Mouse (Mus musculus) embryo, embryonic 9.5 days (tissue): ENCODE results near the gene Gm10322.

Experiments used
- DNase-seq: peaks from one replicate; pipeline ENCODE4 v3.0.0-alpha.2; 2017; ENCODE audit errors: extremely low spot score

Gene Gm10322

DNA sequence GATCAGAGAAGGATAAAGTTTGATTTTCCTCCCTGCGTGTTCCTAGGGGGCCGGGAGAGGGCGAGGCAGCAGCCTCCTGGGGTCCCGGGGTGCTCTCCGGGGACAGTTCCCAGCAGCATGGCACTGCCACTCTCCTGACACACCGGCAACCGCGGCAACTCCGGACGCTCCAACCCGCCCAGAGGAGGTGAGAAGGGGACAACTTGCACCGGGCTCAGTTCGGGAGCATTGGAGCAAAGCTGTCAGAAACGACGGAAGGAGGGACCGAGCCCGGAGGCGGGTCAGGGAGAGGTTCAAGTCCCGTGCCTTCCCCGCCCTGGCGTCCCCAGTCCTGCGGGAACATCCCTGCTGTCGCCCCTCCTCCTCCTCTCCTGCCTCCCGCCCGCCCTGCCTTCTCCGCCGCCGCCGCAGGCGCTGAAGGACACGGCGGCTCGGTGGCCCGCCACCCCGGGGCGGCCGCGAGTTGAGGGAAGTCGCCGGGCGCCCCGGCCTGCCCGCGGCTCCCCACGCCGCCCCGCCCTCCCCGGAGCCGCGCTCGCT lies at the start of gene Gm10322:
Gm10322 (plus strand) TSS at position 83 of the 540 bp plus-strand sequence.
- DNase-seq = peak; percentile 72

DNA sequence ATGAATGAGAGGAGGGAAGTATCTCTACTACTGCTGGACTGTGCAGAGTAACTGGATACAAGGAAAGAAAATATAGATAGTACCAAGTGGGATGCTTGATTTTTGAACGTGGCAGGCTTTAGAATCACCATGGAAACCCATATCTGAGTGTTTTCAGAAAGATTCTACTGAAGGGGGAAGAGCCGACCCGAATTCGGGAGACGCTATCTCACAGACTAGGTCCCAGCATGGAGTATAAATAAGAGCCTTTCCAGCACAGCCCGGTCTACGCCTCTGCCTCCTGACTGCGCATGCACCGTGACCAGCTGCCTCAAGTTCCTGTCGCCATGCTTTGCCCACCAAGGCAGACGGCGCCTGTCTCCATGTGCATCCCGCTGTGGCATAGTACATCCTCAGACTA lies 48.9 kb upstream of the Gm10322 start:
- DNase-seq = no peak

DNA sequence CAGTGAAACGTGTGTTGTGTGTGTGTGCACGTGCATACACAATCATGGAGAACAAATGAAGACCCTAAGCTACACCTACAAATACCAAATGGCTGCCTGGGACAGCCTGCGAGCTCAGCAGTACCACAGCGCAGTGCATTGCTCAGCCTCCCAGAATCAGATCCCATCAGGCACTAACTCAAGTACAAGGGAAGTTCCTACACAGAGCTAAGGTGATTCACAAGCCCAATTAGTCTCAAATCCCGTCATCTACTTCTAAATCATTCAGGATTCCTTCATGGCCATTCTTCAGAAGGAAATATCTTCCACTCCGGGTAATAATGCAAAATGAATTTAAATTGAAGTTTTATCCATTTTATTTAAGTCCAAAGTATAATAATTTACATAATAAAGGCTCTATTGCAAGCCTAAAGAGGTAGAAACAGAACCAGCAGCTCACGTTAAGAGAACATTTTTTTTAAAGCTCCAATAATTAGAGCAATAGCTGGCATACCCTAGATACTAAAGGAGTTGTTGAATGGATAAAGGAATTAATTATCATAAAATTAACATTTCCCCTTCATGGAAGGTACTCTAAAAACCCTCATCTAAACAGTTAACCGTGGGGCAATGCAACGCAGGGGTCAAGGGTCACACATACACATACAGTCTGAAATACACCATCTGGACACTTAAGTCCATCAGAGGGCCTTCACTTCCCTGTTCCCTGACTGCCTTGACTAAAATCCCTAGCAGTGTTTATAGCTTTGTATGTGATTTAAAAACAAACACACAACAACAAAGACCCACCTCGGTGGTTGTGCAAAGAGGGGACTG lies 47.0 kb upstream of the Gm10322 start:
- no peak for DNase-seq

DNA sequence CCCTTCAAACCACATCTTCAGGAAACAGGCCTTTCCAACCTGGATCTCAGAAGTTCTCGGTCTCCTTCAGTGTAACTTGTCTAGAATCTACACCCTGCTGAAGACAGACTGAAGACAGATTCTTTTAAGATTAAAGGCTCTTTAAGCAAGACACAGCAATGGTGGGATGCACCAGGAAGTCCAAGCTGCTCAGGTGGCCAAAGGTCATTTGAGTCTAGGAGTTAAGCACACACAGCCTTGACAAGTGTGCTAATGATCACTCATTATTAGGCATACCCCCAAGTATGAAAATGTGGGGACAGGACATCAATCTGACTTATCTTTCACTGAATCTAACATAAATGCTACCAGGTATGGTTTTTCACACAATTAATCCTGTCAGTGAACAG lies 46.4 kb upstream of the Gm10322 start:
- no peak for DNase-seq

DNA sequence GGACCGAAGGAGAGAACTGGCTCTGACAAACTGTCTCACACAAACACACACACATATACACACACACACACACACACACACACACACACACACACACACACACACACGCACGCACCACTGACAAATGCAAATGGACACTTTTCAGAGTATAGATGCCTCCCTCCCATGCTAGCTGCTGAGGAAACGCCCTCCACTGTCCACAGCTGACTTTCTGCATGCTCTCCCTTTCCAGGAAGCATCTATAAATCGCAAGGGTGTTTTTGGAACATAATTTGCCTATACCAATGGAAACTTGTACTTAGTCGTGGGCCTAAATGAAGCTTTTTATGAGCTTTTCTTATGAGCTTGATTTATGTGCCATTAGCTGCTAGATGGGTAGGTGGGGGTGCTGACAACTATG lies 45.5 kb upstream of the Gm10322 start:
- no peak for DNase-seq

DNA sequence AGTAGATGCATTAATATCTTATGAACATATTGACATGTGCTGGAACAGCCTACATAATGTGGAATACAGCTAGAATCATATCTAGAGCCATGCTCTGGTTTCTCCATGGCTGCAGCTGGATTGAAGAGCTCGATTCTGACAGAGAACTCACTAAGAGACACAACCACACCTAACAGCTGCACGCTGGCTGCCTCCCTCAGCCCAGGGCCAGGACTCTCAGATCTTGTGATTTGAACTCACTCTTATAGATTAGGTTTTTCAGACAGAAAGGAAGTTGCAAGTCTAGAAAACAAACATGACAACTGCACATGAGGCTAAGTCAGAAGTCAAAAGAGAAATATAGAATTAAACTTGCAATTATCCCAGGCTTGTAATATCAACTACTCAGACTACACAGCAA lies 45.1 kb upstream of the Gm10322 start:
- no peak for DNase-seq

DNA sequence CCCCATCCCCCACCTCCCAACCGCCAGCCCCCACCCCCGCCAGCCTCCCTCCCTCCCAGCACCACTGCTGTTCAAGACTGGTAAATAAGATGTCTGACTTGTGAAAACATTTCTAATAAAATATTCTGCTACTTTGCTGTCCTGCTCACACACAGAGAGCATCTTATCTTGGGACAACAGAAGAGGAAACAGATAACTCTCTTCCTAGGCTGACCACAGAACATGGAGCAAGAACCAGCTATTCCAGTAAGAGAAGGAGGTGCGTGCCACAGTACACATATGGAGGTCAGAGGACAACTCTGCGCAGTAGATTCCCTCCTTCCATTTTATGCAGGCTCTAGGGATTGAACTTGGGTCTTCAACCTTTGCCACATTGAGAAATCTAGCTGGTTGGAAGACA lies 44.6 kb upstream of the Gm10322 start:
- DNase-seq = no peak

DNA sequence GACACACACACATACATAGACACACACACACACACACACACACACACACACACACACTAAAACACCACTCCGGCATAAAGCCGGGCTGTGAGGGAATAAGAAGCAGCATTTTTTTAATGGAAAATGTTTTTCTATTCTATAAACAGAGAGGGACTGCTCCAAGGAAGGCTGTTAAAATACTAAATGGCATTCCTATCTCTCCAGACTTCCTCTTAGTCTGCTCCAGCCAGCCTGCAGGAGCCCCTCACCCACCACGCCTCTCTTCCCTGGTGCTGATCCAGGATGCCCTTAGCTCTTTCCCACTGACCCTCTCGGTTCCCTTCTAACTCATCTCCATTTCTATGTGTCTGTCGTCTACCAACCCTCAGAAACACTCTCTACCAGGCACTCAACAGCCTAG lies 43.9 kb upstream of the Gm10322 start:
- DNase-seq = no peak

DNA sequence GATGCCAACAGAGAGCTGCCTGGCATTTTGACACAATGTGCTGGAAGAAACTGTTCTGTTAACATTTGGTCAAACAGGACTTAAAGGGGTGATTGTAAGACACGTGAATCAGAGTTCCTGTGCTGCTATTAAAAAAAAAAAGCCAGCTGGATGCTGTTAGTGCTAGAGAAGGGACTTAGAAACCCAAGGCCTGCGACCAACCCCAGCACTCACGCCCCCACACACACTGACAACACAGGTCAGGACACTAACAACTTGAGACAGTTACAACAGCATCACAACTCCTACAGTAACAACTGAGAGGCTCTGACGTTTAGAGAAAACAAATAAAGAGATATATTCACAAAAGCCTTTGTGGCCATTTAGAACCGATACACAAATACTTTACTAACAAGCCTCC lies 39.6 kb upstream of the Gm10322 start:
- no peak for DNase-seq

DNA sequence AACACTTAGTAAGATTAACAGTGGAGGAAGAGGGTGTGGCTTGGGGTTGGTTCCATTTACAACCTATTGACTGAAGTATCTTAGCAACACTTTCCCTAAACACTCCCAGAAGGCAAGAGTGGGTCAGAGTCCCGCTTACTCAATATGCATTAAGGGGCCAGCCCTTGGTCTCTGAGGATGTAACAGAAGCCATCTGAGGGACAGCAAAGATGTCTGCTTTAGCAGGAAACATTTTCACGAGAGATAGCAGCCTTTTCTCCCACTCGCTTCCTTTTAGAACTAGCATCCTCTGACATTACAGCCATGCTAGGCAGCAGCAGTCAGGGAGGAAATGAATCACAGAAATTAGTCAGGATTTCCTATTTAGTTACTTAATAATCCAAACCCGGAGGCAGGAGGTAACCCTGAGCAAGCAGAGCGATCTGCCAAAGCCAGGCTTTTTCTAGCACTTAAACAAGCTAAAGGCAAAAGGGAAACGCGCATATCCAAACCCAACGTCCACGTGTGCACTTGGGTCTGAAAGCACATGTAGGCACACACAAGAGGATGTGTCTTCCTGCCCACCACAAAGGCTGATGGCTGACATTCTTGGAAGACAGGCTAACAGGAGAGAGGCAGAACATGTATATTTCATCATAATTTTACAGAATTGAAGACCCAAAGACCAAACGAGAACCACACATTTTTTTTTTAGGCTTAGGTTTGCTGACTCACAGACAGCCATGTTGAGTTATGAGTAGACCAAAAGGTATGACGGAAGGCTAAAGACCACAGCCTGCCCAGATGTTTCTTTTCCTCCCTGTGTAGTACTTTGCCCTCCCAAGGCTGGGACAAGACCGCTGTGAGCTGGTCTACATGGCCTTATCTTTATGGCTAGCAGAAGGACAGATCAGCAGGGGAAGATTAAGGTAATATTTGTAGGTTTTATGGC lies 37.7 kb upstream of the Gm10322 start:
- DNase-seq = peak; percentile 38

DNA sequence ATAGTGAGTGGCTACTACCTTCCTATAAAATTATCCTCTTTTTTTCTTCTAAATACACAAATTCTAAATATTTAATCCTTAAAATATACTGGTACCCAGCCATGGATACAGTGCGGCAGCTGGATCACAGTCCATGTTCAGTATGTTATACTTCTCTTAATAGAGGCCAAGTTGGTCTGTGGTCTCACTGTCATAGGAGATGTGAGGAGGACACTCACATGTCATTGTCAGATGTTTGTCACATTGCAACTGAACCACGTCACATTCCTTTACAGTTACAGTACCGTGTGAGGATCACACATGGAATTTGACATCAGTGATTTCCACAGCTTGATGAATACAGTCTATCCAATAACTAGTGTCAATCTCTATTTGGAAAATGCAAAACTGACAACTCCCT lies 36.2 kb upstream of the Gm10322 start:
- DNase-seq = no peak

DNA sequence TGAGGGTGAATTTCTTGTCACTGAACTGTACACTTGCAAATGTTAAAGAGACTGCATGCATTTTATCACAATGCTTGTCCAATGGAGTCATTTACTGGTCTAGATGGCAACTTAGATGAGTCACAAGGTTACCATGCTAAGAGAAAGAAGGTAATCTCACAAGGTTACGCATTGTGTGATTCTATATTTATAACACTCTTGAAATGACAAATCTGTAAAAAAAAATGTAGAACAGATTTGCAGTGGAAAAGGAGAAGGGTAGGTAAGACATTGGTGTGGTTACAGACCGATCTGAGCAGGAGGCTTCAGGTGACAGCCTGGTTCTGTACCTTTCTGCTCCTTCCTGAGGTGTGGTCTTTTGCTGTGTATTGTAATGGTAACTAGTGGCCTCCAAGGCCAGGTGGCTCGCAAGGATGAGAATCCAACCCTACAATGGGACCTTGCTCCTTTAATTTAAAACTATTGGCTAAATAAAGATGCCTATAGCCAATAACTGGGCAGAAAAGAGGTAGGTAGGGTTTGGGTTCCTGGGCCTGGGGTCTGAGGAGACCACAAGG lies 35.2 kb upstream of the Gm10322 start:
- no peak for DNase-seq

DNA sequence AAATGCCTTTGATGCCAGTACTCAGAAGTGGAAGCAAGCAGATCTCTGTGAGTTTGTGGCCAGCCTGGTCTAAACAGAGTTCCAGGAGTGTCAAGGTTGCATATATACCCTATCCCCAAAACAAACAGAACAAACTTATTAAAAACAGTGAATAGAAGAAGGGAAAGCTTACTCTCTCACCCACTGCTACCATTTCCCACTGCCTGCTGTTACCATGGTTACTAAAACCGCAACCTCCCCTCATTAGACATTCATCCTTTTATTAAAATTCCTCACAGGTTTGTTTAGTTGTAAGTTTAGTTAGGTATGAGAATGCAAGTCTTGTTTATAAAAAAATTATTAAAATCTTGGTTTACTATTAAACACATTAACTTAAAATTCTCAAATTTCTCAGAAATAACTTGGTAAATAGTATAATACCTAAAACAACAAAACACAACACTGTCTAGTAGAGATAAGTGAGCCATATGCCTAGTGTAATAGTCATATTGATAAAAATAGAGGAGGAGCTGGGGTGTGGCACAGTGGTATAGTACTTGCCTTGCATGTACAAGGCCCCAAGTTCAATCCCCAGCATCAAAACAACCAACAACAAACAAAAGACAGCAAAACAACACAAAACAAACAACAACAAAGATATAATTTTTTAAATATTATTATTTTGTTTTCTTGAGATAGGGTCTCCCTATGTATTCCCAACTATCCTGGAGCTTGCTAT lies 33.9 kb upstream of the Gm10322 start:
- DNase-seq = no peak

DNA sequence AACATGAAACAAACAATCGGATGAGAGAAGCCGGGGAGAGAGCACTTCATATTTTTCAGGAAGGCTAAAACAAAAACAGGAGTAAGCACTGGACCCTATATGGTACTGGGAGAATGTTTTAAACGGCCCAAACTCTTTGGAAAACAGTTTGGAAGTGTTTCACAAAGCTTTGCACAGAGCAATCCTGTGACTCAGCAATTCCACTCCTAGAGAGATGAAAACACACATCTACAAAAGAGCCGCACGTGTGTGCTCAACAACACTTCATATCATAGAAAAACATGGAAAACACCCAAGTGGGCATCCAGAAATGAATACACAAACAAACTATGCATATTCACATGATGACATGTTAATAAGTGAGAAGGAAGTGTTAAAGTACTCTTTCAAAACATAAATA lies 30.2 kb upstream of the Gm10322 start:
- no peak for DNase-seq

DNA sequence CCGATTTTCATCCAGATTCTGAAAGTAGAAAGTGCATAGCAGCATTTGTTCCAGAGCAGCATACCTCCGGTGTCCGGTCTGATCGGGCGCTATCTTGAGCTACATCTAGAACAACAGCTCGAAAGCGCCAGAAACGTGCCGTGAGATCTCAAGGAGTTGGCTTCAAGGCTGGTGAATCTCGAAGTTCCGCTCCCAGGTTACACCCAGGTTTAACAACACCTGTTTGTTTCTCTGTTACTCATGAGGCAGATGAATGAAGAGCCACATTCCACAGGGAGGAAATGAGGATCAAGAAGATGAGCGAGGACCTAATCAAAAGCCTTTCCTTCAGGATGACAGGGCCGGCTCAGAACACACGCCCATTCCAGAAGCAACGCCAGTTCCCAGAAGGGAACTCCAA lies 29.0 kb upstream of the Gm10322 start:
- DNase-seq = no peak

DNA sequence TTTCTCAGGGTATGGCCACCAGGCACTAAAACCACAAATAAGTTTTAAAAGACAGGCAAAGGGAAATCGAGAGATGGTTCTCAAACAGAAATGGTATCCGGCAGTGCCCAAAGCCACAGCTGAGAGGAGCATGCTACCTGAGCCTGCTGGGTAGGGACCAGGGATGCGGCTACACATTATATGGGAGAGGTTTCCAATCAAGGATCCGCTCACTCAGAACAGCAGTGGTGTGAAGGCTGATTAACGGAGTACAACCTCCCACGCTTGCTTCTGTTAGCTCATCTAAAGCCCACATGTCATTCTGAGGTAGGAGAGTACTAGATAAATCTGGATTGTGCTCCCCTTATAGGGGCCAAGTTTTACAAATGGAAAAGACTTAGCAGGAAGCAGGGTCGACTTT lies 27.7 kb upstream of the Gm10322 start:
- DNase-seq = no peak

DNA sequence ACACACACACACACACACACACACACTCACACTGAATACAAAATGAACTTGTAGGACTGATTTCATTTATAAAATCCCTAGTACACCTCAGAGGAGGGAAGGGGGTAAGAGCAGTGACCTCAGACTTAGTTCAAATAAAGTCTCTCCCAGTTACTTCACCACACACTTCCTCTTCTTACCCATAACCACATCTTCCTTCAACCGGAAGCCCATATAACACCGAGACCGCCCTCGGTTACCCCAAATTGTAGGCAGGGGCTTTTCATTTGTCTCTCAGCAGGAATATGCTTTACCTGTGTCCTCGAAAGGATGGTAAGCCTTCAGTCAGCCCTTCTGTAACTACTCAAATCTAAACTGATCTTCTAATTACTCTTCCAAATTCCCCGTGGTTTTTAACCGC lies 26.4 kb upstream of the Gm10322 start:
- DNase-seq = no peak

DNA sequence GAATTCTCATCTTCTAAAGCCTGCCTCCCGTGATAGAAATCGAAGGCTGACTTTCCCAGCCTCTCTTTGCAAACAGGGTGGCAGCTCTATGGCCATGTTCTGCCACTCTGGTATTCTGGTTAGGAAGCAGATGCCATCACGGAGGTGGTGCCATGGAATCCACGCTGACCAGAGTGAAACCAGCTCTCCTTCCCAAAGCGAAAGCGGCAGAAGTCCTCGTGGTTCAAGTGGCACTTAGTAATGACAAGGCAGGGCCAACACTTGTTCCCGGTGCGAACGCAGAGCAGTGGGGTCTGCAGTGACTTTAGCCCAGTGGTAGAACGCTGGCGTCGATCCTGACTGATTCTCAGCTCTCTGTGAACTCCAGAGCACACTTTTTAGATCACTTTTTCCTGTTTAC lies 26.0 kb upstream of the Gm10322 start:
- DNase-seq = no peak

DNA sequence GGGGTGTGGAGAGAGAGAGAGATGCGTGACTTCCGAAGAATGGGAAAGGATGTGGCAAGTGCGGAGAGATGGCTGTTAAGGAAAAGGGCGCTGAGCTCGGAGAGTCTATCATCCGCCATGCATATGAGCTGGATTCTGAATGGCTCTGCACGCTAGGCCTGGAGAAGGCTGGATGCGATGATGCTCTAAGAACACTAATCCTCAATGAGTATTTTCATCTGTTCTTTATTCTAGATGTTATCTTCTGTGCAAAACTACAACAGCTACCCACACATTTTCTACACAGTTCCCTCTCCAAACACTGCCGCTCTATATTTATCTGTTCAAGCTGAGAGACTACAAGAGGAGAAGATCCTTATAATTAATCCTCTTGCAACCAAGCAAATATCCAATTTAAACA lies 25.3 kb upstream of the Gm10322 start:
- no peak for DNase-seq

DNA sequence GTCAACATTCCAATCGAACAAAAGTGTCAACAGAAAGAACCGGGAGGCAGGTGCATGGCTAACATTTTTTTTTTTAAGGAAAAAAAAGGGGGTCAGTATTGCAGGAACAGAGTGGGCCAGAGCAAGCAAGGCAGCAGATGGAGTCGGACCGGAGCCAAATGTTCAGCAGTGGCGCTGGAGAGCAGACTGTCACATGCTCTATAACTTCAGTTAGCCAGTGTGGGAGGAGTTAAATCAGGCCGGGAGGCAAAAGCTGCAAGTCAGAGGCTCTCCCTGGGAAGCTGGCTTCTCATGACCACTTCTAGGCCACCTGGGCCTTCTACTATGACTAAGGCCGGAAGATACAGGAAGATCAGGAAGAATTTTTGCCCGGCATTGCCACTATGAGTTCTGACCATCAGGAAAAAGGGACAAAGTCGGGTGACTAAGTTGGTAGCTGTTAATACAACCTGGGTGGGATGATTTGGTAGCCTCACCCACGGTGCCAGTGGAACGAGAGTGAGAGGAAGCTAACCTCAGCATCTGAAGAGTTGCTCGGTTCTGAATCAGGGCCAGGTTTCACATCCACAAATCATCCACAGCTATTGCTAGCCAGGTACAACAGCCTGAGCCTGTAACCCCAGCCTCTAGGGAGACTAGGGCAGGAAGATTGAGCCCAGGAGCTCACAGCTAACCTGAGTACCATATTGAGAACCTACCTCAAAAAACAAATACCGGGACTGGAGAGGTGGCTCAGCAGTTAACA lies 21.9 kb upstream of the Gm10322 start:
- no peak for DNase-seq

DNA sequence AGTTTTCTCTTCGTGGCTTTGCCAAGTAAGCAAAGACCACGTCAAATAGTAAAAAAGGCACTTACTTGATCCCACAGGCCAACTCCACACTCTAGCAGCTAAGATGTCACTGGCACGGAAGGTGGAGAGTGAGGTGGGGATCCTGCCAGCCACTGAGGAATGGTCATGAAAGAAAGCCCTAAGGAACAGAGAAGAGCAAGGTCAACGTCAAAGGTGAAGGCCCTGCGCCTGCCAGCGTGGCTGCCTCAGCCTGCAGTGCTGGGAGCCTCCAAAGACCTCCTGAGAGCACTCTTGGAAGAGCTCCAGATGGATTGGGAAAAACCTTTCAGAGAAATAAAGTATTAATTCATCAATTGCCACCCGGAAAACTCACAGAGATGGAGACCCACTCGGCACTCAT lies 15.3 kb upstream of the Gm10322 start:
- no peak for DNase-seq
